Mouse (Mus musculus): ENCODE results near the gene Elfn2. TPM values are rescaled to one million over a fixed set of nuclear protein-coding genes. Genes with fewer than 3 reads are reported as not detected.

The Elfn2 gene
- polyA plus RNA-seq, 1 experiment from 2014 or later, result 0.05 TPM

DNA sequence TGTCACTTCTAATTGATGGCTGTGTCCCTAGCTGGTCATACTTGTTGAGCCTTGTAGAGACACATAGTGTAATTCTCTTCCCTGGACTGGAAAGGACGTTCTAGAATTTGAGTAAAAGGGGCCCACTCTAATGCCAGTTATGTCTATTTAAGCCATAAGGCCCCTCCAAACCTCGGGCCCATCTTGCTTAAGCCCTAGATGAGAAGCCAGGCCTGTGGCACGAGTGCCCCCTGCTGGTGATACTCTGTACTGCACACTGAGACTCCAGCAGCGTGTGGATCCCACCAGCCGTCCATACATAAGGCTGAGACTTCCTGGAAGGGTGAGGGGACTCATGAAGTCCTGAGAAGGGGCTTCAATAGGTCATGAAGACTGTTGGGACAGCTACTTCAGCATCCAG, 25.6 kb upstream of the Elfn2 start:
- Histone ChIP-seq H3K27me3 (replicated peaks; ENCODE audit: low read depth, poor library complexity, severe bottlenecking) (no peaks in the 10 kb centered on the region), H3K9me3 (no peaks in the 10 kb centered on the region), H3K36me3 (replicated peaks) (no peaks in the 10 kb centered on the region), H3K4me3 (no peak overlapping the region), H3K27ac (replicated peaks) (no peak overlapping the region), H3K4me1 (0 out of 2 replicates have a peak, but pooled peaks cover 2% of the 10 kb centered on the region)
- DNase-seq (ENCODE audit: low spot score), result peak; percentile 83
- WGBS, result 5% methylated on average over 5 of the region's 5 CpGs

GRCm38 (mm10) chr15:78742831-78743230, 24.3 kb upstream of the Elfn2 start:
- no peak overlapping the region for H3K27ac ChIP-seq (replicated peaks)
- no peaks in the 10 kb centered on the region for H3K27me3 ChIP-seq (replicated peaks; ENCODE audit: low read depth, poor library complexity, severe bottlenecking)
- H3K36me3 ChIP-seq (replicated peaks), result no peaks in the 10 kb centered on the region
- H3K4me1 ChIP-seq, result 0 out of 2 replicates have a peak, but pooled peaks cover 2% of the 10 kb centered on the region
- no peaks in the 10 kb centered on the region for H3K9me3 ChIP-seq
- no peak overlapping the region for H3K4me3 ChIP-seq
- WGBS, result 72% methylated on average over 10 of the region's 10 CpGs
- no peak for DNase-seq (ENCODE audit: low spot score)

DNA sequence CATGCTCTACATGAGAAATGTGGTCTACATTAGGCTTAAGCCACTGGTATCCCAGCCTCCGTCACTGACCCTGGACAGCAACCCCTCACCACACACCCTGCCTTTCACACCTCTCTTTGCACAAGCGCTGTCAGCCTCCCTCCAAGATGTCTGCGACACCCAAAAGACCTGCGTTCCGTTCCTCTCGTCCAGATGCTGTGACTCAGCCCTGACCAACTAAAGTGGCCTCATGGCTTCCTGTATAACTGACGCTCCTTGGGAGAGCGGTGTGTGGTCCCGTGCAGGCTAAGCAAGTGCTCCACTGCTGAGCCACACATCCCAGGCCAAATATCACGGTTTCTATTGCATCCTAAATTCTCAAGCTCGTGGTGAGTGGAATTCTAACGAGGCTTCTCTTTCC, 22.1 kb upstream of the Elfn2 start:
- Histone ChIP-seq H3K36me3 (replicated peaks) (no peaks in the 10 kb centered on the region), H3K9me3 (no peaks in the 10 kb centered on the region), H3K27ac (replicated peaks) (no peak overlapping the region), H3K27me3 (replicated peaks; ENCODE audit: low read depth, poor library complexity, severe bottlenecking) (peaks cover 21% of the 10 kb centered on the region), H3K4me1 (peaks cover 14% of the 10 kb centered on the region), H3K4me3 (no peak overlapping the region)
- no peak for DNase-seq (ENCODE audit: low spot score)
- WGBS, result 74% methylated on average over 12 of the region's 12 CpGs

GRCm38 (mm10) chr15:78737146-78737545, 18.6 kb upstream of the Elfn2 start:
- Histone ChIP-seq H3K36me3 (replicated peaks) (no peaks in the 10 kb centered on the region), H3K4me1 (peaks cover 18% of the 10 kb centered on the region), H3K27me3 (replicated peaks; ENCODE audit: low read depth, poor library complexity, severe bottlenecking) (peaks cover 28% of the 10 kb centered on the region), H3K4me3 (no peak overlapping the region), H3K27ac (replicated peaks) (no peak overlapping the region), H3K9me3 (no peaks in the 10 kb centered on the region)
- 68% methylated on average over 6 of the region's 6 CpGs for WGBS
- DNase-seq (ENCODE audit: low spot score), result no peak

DNA sequence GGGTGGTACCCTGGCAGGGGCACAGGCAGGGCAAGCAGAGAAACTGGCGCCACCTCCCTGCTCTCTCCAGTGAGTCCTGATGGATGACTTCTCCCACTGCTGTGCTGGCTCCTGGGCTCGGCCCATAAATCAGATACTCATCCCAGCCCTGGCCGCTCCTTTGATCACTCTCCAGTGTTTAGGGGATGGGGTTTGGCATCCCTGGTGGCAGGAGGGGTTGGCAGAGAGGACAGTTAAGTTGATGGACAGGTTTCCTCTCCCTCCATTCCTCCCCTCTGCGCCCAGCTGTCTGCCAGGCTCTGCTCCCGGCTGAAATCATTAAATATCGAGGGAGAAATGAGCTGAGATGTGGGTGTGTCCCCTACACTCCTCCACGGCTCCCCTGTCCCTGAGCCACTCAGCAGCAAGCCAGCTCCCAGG, 18.1 kb upstream of the Elfn2 start:
- Histone ChIP-seq H3K4me1 (peaks cover 18% of the 10 kb centered on the region), H3K27ac (replicated peaks) (no peak overlapping the region), H3K36me3 (replicated peaks) (no peaks in the 10 kb centered on the region), H3K27me3 (replicated peaks; ENCODE audit: low read depth, poor library complexity, severe bottlenecking) (peaks cover 28% of the 10 kb centered on the region), H3K4me3 (no peak overlapping the region), H3K9me3 (no peaks in the 10 kb centered on the region)
- DNase-seq (ENCODE audit: low spot score), result no peak
- 61% methylated on average over 7 of the region's 7 CpGs for WGBS

DNA sequence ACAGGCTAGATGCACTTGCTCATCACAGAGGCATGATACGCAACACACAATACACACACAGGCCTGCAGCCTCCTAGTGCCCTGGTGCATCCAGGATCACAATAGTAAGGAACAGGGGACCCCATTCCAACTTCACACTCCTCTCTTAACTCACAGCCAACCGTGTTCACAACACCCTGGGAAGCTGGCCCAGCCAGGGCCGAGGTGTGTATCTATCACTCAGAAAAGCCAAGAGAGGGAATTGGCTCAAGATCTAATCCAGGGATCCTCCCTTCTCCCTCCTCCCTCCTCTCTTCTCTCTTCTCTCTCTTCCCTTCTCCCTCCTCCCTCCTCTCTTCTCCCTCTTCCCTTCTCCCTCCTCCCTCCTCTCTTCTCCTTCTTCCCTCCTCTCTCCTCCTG, 17.6 kb upstream of the Elfn2 start:
- Histone ChIP-seq H3K36me3 (replicated peaks) (no peaks in the 10 kb centered on the region), H3K9me3 (no peaks in the 10 kb centered on the region), H3K27me3 (replicated peaks; ENCODE audit: low read depth, poor library complexity, severe bottlenecking) (peaks cover 28% of the 10 kb centered on the region), H3K4me1 (peaks cover 18% of the 10 kb centered on the region), H3K4me3 (no peak overlapping the region), H3K27ac (replicated peaks) (no peak overlapping the region)
- DNase-seq (ENCODE audit: low spot score), result no peak
- WGBS, result 77% methylated on average over 3 of the region's 3 CpGs

- WGBS, result 50% methylated on average over 17 of the region's 17 CpGs
- no peak overlapping the region; the same call in 1 of the 2 replicates for H3K27ac ChIP-seq (replicated peaks)
- DNase-seq (ENCODE audit: low spot score), result no peak
These were observed 17.0 kb upstream of the Elfn2 start for GRCm38 (mm10) chr15:78735431-78736180.

DNA sequence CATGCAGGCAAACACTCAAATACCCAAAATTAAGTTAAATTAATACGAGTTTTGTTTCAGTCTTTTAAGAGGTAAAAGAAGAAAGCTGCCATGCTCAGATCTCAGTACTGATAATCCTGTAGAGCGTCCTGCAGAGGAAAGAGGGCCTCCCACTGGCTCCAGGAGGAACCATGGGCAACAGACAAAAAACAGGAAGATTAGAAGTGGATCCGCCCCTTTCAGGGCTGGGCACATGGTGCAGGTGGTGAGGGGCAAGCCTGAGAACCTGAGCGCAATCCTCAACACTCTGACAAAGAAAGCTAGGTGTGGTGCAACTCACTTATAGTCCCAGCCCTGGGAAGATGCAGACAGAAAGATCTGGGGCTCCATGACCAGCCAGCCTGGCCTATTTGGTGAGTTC, 13.3 kb upstream of the Elfn2 start:
- WGBS, result 44% methylated on average over 4 of the region's 4 CpGs
- no peaks in the 10 kb centered on the region for H3K36me3 ChIP-seq (replicated peaks)
- no peak for DNase-seq (ENCODE audit: low spot score)
- H3K4me1 ChIP-seq, result peaks cover 10% of the 10 kb centered on the region
- H3K27ac ChIP-seq (replicated peaks), result no peak overlapping the region
- H3K27me3 ChIP-seq (replicated peaks; ENCODE audit: low read depth, poor library complexity, severe bottlenecking), result peaks cover 18% of the 10 kb centered on the region
- H3K4me3 ChIP-seq, result no peak overlapping the region
- H3K9me3 ChIP-seq, result no peaks in the 10 kb centered on the region

More at GRCm38 (mm10) chr15:78735431-78736180, 17.0 kb upstream of the Elfn2 start:
- Histone ChIP-seq H3K4me3 (no peak overlapping the region), H3K4me1 (peaks cover 16% of the 10 kb centered on the region), H3K9me3 (no peaks in the 10 kb centered on the region), H3K36me3 (replicated peaks) (no peaks in the 10 kb centered on the region), H3K27me3 (replicated peaks; ENCODE audit: low read depth, poor library complexity, severe bottlenecking) (peaks cover 28% of the 10 kb centered on the region)

DNA sequence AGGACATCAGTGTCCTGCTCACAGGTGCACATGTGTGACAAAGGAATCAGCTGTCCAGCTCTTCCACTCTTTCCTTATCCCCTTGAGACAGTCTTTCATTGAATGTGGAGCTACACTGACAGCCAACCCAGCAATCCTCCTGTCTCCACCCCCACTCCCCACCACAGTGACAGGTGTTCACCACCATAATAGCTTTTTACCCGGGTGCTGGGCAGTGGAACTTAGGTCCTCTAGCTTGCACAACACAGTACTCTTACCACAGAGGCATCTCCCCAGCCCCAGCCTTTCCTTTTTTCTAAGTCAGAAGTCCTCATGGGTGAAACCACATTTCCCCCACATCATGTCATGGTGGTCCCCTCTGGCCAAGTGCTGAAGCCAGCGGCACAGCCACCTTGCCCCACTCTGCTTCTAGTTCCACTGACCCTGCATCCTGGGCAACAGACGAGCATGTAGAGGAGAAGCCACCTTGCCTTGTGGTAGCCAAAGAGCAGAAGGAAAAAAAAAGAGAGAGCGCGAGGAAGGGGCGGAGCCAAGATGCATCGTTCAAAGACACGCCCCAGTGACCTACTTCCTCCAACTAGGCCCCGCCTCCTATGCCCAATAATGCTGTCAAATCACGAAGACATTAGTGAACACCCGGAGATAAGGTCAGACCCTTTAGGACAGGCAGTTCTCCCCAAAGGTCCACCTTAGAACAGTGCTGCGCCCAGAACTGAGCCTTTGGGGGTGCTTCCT, 11.9 kb upstream of the Elfn2 start:
- Histone ChIP-seq H3K36me3 (replicated peaks) (no peaks in the 10 kb centered on the region), H3K27ac (replicated peaks) (no peak overlapping the region), H3K27me3 (replicated peaks; ENCODE audit: low read depth, poor library complexity, severe bottlenecking) (peaks cover 5% of the 10 kb centered on the region), H3K4me3 (no peak overlapping the region), H3K4me1 (peaks cover 5% of the 10 kb centered on the region), H3K9me3 (no peaks in the 10 kb centered on the region)
- DNase-seq (ENCODE audit: low spot score), result no peak
- 87% methylated on average over 12 of the region's 12 CpGs for WGBS

DNA sequence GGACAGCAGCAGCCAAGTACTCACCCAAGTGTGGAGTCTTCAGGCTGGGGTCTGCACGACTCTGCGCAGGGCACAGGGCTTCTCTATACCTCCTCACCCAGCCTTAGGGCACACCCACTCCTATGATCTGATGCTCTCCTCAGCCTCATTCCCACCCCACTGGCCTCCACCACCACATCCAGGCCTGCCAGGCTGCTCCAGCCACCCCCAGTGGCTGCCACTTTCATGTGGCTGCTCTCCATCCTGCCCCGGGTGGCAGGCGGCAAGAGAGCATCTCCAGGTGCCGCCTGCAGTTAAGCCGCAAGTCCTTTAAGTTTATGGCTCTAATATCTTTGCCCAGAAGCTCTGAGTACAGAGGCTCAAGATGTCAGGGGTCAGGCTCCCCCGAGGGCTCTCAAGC, 8.1 kb upstream of the Elfn2 start:
- Histone ChIP-seq H3K4me1 (peaks cover 3% of the 10 kb centered on the region; the same call in 1 of the 2 replicates), H3K27ac (replicated peaks) (no peak overlapping the region), H3K27me3 (replicated peaks; ENCODE audit: low read depth, poor library complexity, severe bottlenecking) (peaks cover 11% of the 10 kb centered on the region; the same call in 1 of the 2 replicates), H3K4me3 (no peak overlapping the region), H3K9me3 (no peaks in the 10 kb centered on the region), H3K36me3 (replicated peaks) (no peaks in the 10 kb centered on the region)
- no peak for DNase-seq (ENCODE audit: low spot score)
- 66% methylated on average over 7 of the region's 7 CpGs for WGBS

- no peak for DNase-seq (ENCODE audit: low spot score)
- Histone ChIP-seq H3K27me3 (replicated peaks; ENCODE audit: low read depth, poor library complexity, severe bottlenecking) (peaks cover 65% of the 10 kb centered on the region), H3K36me3 (replicated peaks) (no peaks in the 10 kb centered on the region), H3K27ac (replicated peaks) (no peak overlapping the region), H3K9me3 (no peaks in the 10 kb centered on the region), H3K4me3 (no peak overlapping the region), H3K4me1 (peaks cover 24% of the 10 kb centered on the region)
- WGBS, result 79% methylated on average over 7 of the region's 7 CpGs
These were observed 2.0 kb upstream of the Elfn2 start for GRCm38 (mm10) chr15:78720532-78720931.

DNA sequence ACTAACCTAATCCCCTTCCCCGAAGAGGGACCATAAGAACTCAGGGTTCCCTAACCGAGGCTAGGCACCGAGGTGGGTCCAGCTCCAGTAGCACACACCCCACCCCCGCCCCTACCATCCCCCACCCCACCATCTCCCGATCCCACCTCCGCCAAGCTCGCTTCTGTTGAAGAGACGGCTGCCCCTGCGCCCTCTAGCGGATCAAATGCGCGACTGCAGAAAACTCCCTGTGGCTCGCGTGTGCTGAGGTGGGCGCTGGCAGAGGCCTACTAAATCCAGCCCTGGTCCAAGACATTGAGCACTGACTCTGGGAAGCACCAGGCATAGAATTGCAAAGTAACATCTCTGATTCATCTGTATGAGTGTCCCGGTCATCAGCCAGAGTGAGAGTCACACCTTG, 1.5 kb upstream of the Elfn2 start:
- Histone ChIP-seq H3K4me3 (0 out of 2 replicates have a peak overlapping the region, but pooled peaks have one; percentile 61), H3K9me3 (no peaks in the 10 kb centered on the region), H3K36me3 (replicated peaks) (no peaks in the 10 kb centered on the region), H3K4me1 (peaks cover 24% of the 10 kb centered on the region), H3K27me3 (replicated peaks; ENCODE audit: low read depth, poor library complexity, severe bottlenecking) (peaks cover 70% of the 10 kb centered on the region), H3K27ac (replicated peaks) (no peak overlapping the region)
- DNase-seq (ENCODE audit: low spot score), result peak; percentile 82
- WGBS, result 3% methylated on average over 16 of the region's 16 CpGs

GRCm38 (mm10) chr15:78719416-78719815, 845 bp upstream of the Elfn2 start:
- no peak overlapping the region for H3K27ac ChIP-seq (replicated peaks)
- H3K9me3 ChIP-seq, result no peaks in the 10 kb centered on the region
- H3K4me3 ChIP-seq, result peak overlapping the region; percentile 61
- H3K27me3 ChIP-seq (replicated peaks; ENCODE audit: low read depth, poor library complexity, severe bottlenecking), result peaks cover 77% of the 10 kb centered on the region
- no peaks in the 10 kb centered on the region for H3K36me3 ChIP-seq (replicated peaks)
- H3K4me1 ChIP-seq, result peaks cover 24% of the 10 kb centered on the region
- WGBS, result 6% methylated on average over 14 of the region's 14 CpGs
- DNase-seq (ENCODE audit: low spot score), result peak; percentile 38

All from embryonic facial prominence, embryonic 10.5 days (tissue).